ENCODE assay signal across 8 mouse cellular contexts in genomic region chr12:99884269-99885261, GRCm38 (mm10). TPM values are rescaled to one million over a fixed set of nuclear protein-coding genes. Genes with fewer than 3 reads are reported as not detected.
DNase-seq lines count a peak whose midpoint lies in the region; ATAC-seq lines count a peak whose summit lies in the region.

Efcab11 (minus strand) TSS chr12:99884439.
Tdp1 (plus strand) TSS chr12:99884517.

- peak; percentile 96 for DNase-seq in ZHBTc4 (ENCODE audit: low read depth, low spot score)
- peak; percentile 83 to 88 for DNase-seq in gastrocnemius, adult 8-10 months (ENCODE audit: low spot score in 2 of 2)
- peak; percentile 97 for DNase-seq in induced T-regulatory cell, adult 2 months (ENCODE audit: low read depth)
- peak; percentile 76 to 88 for DNase-seq in left cerebral cortex, adult 9 months (ENCODE audit: low spot score in 2 of 2)
- DNase-seq in right cerebral cortex, postnatal 14 days = peak; percentile 89
- peak; percentile 83 to 91 for DNase-seq in urinary bladder, postnatal 36 days (ENCODE audit: low spot score in 2 of 2)

- peak; percentile 58 for ATAC-seq in common myeloid progenitor, adult 5-6 weeks (replicated peaks; ENCODE audit: low read depth, poor library complexity, severe bottlenecking)
- ATAC-seq in megakaryocyte progenitor cell, adult 5-6 weeks (replicated peaks; ENCODE audit: poor library complexity) = peak; percentile 64

RNA-seq across cellular contexts. Expression of gene Efcab11, which starts in this region (rescaled TPM):
- total RNA-seq in common myeloid progenitor, adult 5-6 weeks (2017) = 4.9 and 6.3 TPM in 2 replicates
- total RNA-seq in gastrocnemius, adult 8-10 months (2022) = not detected
- 5.1 and 5.4 TPM in 2 replicates for total RNA-seq in megakaryocyte progenitor cell, adult 5-6 weeks (2015)
- 7.5 and 10.2 TPM in 2 replicates for total RNA-seq in megakaryocyte progenitor cell, adult 5-6 weeks (2017)

RNA-seq across cellular contexts. Expression of gene Tdp1, which starts in this region (rescaled TPM):
- total RNA-seq in common myeloid progenitor, adult 5-6 weeks (2017) = 18.9 and 25.4 TPM in 2 replicates
- 1 to 10 TPM; 2.2 to 4.1 (median 3.2) TPM for total RNA-seq in gastrocnemius, adult 8-10 months (2022)
- total RNA-seq in megakaryocyte progenitor cell, adult 5-6 weeks (2015) = 33.1 and 37.8 TPM in 2 replicates
- 13.1 and 21.4 TPM in 2 replicates for total RNA-seq in megakaryocyte progenitor cell, adult 5-6 weeks (2017)

Comparison
In these comparisons a context has a peak if more than half of its experiments do, and no peak if none do; other contexts are left out.
1. Peak in every context shown above with its lines: DNase-seq and ATAC-seq.